Mouse (Mus musculus) kidney, adult 2 months (tissue): Measurements from ENCODE around the gene H2al1i. TPM values are rescaled to one million over a fixed set of nuclear protein-coding genes. Genes with fewer than 3 reads are reported as not detected.

ENCODE experiments used
- DNase-seq: peaks from one replicate; pipeline ENCODE4 v3.0.0; 2021
- H3K27ac ChIP-seq: fragments of 200-500 bp; 2 replicates; pipeline ENCODE4 v1.5.1; 2012; ENCODE audit warnings: low read depth, low read length, control low read depth, inconsistent platforms; ENCODE audit not compliant: insufficient read depth
- H3K27me3 ChIP-seq: fragments of 200-500 bp; replicated peaks from 2 replicates; pipeline ENCODE4 v1.6.1; 2012; ENCODE audit warnings: mild to moderate bottlenecking, moderate library complexity, low read length, inconsistent platforms; ENCODE audit not compliant: control insufficient read depth, insufficient read depth
- H3K36me3 ChIP-seq: fragments of 200-500 bp; 2 replicates; pipeline ENCODE4 v1.6.1; 2012; ENCODE audit warnings: mild to moderate bottlenecking, moderate library complexity, low read length, inconsistent platforms; ENCODE audit not compliant: control insufficient read depth, insufficient read depth
- H3K4me1 ChIP-seq: fragments of 200-500 bp; 2 replicates; pipeline ENCODE4 v1.6.1; 2011; ENCODE audit warnings: low read length; ENCODE audit not compliant: control insufficient read depth, insufficient read depth
- H3K4me3 ChIP-seq: fragments of 200-500 bp; 2 replicates; pipeline ENCODE4 v1.5.1; 2011; ENCODE audit warnings: mild to moderate bottlenecking, low read depth, low read length, control low read depth; ENCODE audit not compliant: insufficient read depth
- CTCF ChIP-seq: fragments of 200-500 bp; conservative IDR thresholded peaks from 2 replicates; pipeline ENCODE4 v1.5.1; 2011; ENCODE audit warnings: low read depth, mild to moderate bottlenecking, control low read depth, low read length, moderate library complexity, mixed read lengths; ENCODE audit not compliant: insufficient read depth, insufficient read length
- POLR2A ChIP-seq: fragments of 200-500 bp; IDR thresholded peaks from one replicate; pipeline ENCODE4 v1.6.1; 2011; ENCODE audit warnings: low read depth, low read length, control low read depth
- WGBS: fragments of 180-500 bp; shearing (Covaris S2); methylation state at CpG from one replicate; pipeline ENCODE4 v1.1.7; 2018; 5-methylcytosine and 5-hydroxymethylcytosine counted together
- polyA plus RNA-seq: library from polyadenylated mRNA; depleted of rRNA; stranded (reverse); fragments of >200 nt; gene quantifications from 2 replicates; pipeline ENCODE4 v1.2.3, GENCODE M21; 2012; rRNA removed

Gene H2al1i
- polyA plus RNA-seq, 1 experiment: not detected

DNA sequence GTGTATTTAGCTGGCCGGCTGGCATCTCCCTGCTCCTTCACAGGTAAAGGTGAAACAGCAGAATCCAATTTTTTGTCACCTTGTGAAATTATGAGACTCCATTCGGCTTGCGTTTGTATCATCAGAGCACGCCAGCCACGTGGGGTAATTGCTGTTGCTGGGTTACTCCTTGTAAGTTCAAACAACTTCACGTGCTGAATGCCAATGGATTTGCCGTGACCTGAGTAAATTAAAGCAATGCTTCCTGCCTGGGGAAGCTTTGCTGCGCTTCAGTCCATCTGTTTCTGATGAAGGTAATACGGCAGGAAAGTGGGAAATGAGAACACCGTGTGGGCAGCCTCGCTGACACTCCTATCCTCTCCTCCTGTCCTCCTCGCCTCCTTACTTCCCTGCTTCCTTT is 40.7 kb downstream of the H2al1i start:
- Histone ChIP-seq H3K27ac (no peak overlapping the region), H3K27me3 (no peaks in the 10 kb centered on the region), H3K4me1 (no peaks in the 10 kb centered on the region), H3K36me3 (no peaks in the 10 kb centered on the region), H3K4me3 (no peak overlapping the region)
- no peak for DNase-seq
- TF ChIP-seq POLR2A (no peak), CTCF (no peak)
- WGBS: 62% methylated on average over 12 of the region's 12 CpGs

Other genes starting within 250 kb of the H2al1i start
- gene H2al1a, start 25.4 kb upstream of the H2al1i start, polyA plus RNA-seq: not detected in 2 replicates
- gene H2al1b, start 22.2 kb upstream of the H2al1i start, polyA plus RNA-seq: not detected in 2 replicates
- gene H2al1c, start 19.0 kb upstream of the H2al1i start, polyA plus RNA-seq: not detected in 2 replicates
- gene H2al1d, start 15.8 kb upstream of the H2al1i start, polyA plus RNA-seq: not detected in 2 replicates
- not detected in 2 replicates for gene H2al1e, start 12.7 kb upstream of the H2al1i start, polyA plus RNA-seq
- gene H2al1f, start 9.5 kb upstream of the H2al1i start, polyA plus RNA-seq: not detected in 2 replicates
- gene H2al1g, start 6.4 kb upstream of the H2al1i start, polyA plus RNA-seq: not detected in 2 replicates
- not detected in 2 replicates for gene H2al1h, start 3.2 kb upstream of the H2al1i start, polyA plus RNA-seq
- gene H2al1j, start 3.2 kb downstream of the H2al1i start, polyA plus RNA-seq: not detected in 2 replicates